Mouse (Mus musculus) neural tube, embryonic 13.5 days (tissue): Measurements from ENCODE around the gene Skp2. TPM values are rescaled to one million over a fixed set of nuclear protein-coding genes. Genes with fewer than 3 reads are reported as not detected.

Experiments used
- ATAC-seq: fragments of 200-750 bp; cut with Nextera tagmentation; 2 replicates; pipeline ENCODE4 v1.8.0; 2017; ENCODE audit warnings: low read depth, mild to moderate bottlenecking, moderate TSS enrichment, moderate library complexity
- H3K27ac ChIP-seq: fragments of 300-500 bp; sonication (generic); replicated peaks from 2 replicates; pipeline ENCODE4 v1.5.1; 2015; ENCODE audit warnings: moderate library complexity, mild to moderate bottlenecking, inconsistent platforms
- H3K27me3 ChIP-seq: fragments of 300-500 bp; sonication (generic); 2 replicates; pipeline ENCODE4 v1.6.1; 2015; ENCODE audit warnings: mild to moderate bottlenecking, inconsistent platforms
- H3K36me3 ChIP-seq: fragments of 300-500 bp; sonication (generic); 2 replicates; pipeline ENCODE4 v1.6.1; 2015; ENCODE audit warnings: mild to moderate bottlenecking, inconsistent platforms
- H3K4me1 ChIP-seq: fragments of 300-500 bp; sonication (generic); replicated peaks from 2 replicates; pipeline ENCODE4 v1.6.1; 2015; ENCODE audit warnings: inconsistent platforms
- H3K4me2 ChIP-seq: fragments of 300-500 bp; sonication (generic); 2 replicates; pipeline ENCODE4 v1.6.1; 2015; ENCODE audit warnings: inconsistent platforms, mild to moderate bottlenecking, moderate library complexity
- H3K4me3 ChIP-seq: fragments of 300-500 bp; sonication (generic); 2 replicates; pipeline ENCODE4 v1.5.1; 2015; ENCODE audit warnings: mild to moderate bottlenecking, inconsistent platforms
- H3K9ac ChIP-seq: fragments of 300-500 bp; sonication (generic); 2 replicates; pipeline ENCODE4 v1.6.1; 2015; ENCODE audit warnings: moderate library complexity, mild to moderate bottlenecking, inconsistent platforms
- H3K9me3 ChIP-seq: fragments of 300-500 bp; sonication (generic); 2 replicates; pipeline ENCODE4 v1.6.1; 2016; ENCODE audit warnings: inconsistent platforms
- WGBS: fragments of 180-500 bp; shearing (Covaris S2); methylation state at CpG from one replicate; pipeline ENCODE4 v1.1.7; 2015; 5-methylcytosine and 5-hydroxymethylcytosine counted together
- polyA plus RNA-seq: library from polyadenylated mRNA; unstranded; fragments of >200 nt; fragmentation: Nextera tagmentation; extraction: Ambion mirVana; gene quantifications from 2 replicates; pipeline ENCODE4 v1.2.1, GENCODE M21; 2015

Skp2 gene
- polyA plus RNA-seq, 1 experiment from 2014 or later = 22.4 TPM

DNA sequence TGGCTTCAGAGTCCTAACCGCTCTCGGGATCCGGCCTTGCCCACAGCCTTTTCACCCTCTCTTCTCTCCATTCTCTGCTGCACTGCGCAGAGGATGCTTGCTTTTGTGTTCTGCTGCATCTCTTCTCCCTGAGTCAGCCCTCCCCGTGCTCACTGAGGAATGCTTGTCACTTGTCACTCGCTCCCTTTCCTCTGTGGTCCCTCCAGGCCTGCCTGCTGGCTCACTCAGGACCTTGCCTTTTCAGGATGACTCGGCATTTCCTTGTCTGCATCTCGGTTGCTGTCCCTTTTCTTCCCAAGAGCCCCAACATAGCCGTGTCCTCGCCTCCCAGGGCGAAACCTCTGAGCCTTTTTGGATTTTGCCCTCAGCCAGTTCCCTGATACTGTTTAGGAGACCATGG is 68.4 kb downstream of the Skp2 start:
- 76% methylated on average over 11 of the region's 11 CpGs for WGBS
- H3K27me3 ChIP-seq = no peaks in the 10 kb centered on the region
- no peak overlapping the region for H3K4me2 ChIP-seq
- ATAC-seq = no peak
- H3K9me3 ChIP-seq = no peaks in the 10 kb centered on the region
- H3K27ac ChIP-seq = no peak overlapping the region
- H3K36me3 ChIP-seq = peaks cover 44% of the 10 kb centered on the region
- 0 out of 2 replicates have a peak overlapping the region, but pooled peaks have one; percentile 17 for H3K9ac ChIP-seq
- H3K4me3 ChIP-seq = no peak overlapping the region
- no peaks in the 10 kb centered on the region for H3K4me1 ChIP-seq

DNA sequence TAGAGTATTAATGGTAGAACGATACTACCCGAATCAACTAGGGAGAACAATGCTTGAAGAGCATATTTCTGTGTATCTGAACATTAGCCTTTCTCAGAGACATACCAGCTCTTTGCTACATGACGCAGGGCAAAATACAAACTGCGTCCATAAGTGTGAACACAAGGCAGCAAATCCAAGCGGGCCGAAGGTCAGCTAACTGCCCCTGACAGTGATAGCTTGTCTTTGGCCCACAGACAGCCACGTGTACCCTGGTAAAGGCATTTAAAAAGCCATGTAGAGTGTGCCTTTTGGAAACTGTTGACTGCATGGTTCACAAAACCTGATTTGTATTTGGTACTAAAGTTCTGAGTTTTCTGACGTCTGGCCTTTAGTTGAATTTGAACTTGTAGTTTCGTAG is 72.5 kb downstream of the Skp2 start:
- Histone ChIP-seq H3K9ac (no peak overlapping the region), H3K36me3 (peaks cover 22% of the 10 kb centered on the region), H3K4me1 (no peaks in the 10 kb centered on the region; the same call in 1 of the 2 replicates), H3K4me2 (no peak overlapping the region), H3K9me3 (no peaks in the 10 kb centered on the region), H3K4me3 (no peak overlapping the region), H3K27ac (no peak overlapping the region), H3K27me3 (no peaks in the 10 kb centered on the region)
- no peak for ATAC-seq
- WGBS = 88% methylated on average over 9 of the region's 9 CpGs

DNA sequence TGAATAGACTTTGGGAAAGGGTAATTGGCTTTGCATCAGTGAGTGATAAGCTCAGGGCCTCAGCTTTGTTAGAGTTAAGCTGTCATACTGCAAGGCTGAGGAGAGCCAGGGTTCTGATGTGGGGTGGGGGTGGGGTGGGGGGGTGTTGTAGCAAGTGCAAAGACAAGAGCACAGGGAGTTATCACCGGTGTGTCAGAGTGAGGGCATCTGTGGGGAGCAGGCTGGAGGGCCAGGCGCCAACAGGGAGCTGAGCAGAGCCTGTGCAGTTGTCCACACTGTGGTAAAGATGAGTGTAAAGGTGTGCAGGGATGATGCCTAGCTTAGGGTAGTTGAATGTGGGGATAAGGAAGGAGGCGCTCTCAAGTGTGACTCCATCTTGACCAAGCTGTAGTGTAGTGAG is 73.9 kb downstream of the Skp2 start:
- Histone ChIP-seq H3K4me3 (no peak overlapping the region), H3K9ac (no peak overlapping the region), H3K9me3 (no peaks in the 10 kb centered on the region), H3K36me3 (peaks cover 10% of the 10 kb centered on the region), H3K4me1 (peaks cover 4% of the 10 kb centered on the region; the same call in 1 of the 2 replicates), H3K27ac (no peak overlapping the region), H3K27me3 (no peaks in the 10 kb centered on the region), H3K4me2 (no peak overlapping the region)
- ATAC-seq = no peak; the same call in 1 of the 2 replicates
- 86% methylated on average over 3 of the region's 3 CpGs for WGBS

DNA sequence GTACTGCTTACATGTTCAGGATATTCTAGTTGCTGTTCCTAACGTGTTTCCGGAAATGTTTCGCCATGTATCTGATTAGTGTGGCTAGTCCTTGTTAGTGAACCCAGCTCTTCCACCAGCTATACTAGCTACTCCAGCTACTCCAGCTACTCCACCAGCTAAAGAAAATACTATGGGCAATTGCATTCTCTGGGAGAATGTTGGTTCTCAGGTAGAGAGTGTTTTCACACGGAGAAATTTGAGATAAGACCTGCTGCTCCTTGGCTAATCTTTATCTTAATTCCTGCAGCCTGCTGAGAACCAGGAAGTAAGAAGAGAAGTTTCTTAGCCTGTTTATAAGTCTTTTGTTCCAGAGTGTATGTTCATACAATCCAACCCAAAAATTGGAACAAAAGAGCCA is 75.0 kb downstream of the Skp2 start:
- H3K27ac ChIP-seq = no peak overlapping the region
- H3K9me3 ChIP-seq = no peaks in the 10 kb centered on the region
- no peak overlapping the region for H3K4me3 ChIP-seq
- H3K9ac ChIP-seq = no peak overlapping the region
- no peak for ATAC-seq
- no peaks in the 10 kb centered on the region for H3K36me3 ChIP-seq
- H3K4me2 ChIP-seq = no peak overlapping the region
- H3K4me1 ChIP-seq = peaks cover 9% of the 10 kb centered on the region
- H3K27me3 ChIP-seq = no peaks in the 10 kb centered on the region
- WGBS = 80% methylated on average over 4 of the region's 4 CpGs

DNA sequence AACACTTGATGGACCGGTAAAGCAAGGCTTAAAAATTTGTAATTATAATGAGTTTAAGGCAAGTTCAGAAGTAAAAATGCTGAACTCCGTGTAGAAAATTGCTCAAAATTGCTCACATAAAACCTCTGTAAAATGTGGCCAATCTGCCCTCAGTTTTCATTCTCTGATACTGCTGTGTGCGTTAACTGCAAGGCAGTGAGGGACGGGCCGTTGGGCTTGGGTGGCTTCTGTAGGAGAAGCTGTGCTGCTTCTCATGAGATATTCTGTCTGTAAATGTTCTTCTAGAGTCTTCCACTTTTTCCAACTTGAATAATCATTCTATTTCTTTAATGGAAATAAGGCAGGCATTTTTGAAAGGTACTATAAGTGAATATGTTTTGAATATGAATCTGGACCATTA is 75.6 kb downstream of the Skp2 start:
- H3K4me2 ChIP-seq = no peak overlapping the region
- peaks cover 15% of the 10 kb centered on the region for H3K4me1 ChIP-seq
- no peak overlapping the region for H3K9ac ChIP-seq
- H3K27me3 ChIP-seq = no peaks in the 10 kb centered on the region
- no peak overlapping the region for H3K4me3 ChIP-seq
- H3K9me3 ChIP-seq = no peaks in the 10 kb centered on the region
- H3K36me3 ChIP-seq = no peaks in the 10 kb centered on the region
- WGBS = 66% methylated on average over 5 of the region's 5 CpGs
- ATAC-seq = no peak
- H3K27ac ChIP-seq = no peak overlapping the region

DNA sequence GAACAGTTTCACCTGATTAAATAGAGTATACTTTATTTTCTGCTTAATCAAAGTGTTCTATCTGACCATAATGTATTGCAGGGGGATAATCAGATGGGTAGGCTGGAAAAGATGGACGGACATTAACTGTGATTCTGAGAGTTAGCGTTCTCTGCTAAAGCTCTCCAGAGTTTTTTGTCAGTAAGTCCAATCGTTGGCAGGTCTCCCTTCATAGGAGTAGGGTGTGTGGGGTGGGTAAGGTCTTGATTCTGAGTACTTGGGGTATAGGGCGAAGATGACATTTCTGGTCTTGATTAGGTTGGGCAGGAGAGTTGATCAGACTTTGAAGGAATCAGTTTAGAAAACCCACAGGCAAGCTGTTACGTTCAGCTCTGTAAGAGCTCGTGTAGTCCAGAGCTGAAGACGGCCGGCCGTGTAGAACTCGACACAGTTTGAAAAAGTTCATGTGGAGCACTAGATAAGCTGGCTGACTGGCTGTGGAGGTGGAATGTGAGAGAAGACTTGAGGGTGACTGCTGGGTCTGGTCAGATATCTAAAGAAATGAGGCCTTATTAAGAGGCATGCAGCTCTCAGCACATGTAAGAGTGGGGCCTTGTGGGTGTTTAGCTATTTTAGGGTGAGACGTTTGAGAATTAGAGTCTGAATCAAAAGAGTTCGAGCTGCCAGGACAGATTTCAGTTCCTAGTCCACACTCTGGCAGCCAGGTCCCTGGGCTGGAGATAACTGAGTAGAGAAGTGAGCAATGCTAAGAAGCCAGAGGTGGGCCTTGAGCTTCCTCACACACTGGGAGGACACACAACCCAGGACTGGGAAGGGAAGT is 76.5 kb downstream of the Skp2 start:
- Histone ChIP-seq H3K4me1 (peaks cover 23% of the 10 kb centered on the region), H3K27ac (no peak overlapping the region), H3K9ac (no peak overlapping the region), H3K4me3 (no peak overlapping the region), H3K36me3 (no peaks in the 10 kb centered on the region), H3K27me3 (no peaks in the 10 kb centered on the region), H3K9me3 (no peaks in the 10 kb centered on the region), H3K4me2 (no peak overlapping the region)
- 90% methylated on average over 12 of the region's 12 CpGs for WGBS
- ATAC-seq = no peak

DNA sequence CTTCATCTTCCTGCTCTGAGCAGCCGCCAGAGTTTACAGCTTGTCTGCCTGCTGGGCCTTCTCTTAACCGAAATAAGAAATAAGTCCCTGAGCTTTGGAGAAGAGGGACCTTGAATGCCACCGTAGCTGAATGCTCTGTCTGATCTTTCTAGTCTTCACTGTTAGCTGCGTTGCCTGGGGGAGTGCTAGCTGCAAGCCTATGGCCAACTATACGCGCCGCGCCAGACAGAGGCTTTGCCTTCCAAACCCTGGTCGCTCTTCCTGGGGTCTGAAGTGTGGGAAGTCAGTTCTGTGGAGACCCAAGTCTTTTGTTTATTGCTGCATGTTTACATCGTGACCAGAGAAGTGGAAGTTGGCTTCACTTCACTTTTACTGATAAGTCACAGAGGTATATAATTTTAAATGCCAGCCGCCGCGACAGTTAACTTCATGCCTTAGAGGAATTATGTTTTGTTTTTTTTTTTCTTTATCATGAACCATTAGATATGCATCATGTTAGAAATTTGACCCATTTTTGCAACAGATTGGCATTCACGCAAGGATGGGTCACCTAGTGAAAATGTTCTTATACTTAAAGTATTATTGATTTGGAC is 79.5 kb downstream of the Skp2 start:
- Histone ChIP-seq H3K27me3 (no peaks in the 10 kb centered on the region), H3K27ac (no peak overlapping the region), H3K4me3 (no peak overlapping the region), H3K9me3 (no peaks in the 10 kb centered on the region), H3K4me1 (peaks cover 39% of the 10 kb centered on the region), H3K36me3 (no peaks in the 10 kb centered on the region), H3K9ac (no peak overlapping the region), H3K4me2 (no peak overlapping the region)
- 75% methylated on average over 14 of the region's 14 CpGs for WGBS
- no peak for ATAC-seq

DNA sequence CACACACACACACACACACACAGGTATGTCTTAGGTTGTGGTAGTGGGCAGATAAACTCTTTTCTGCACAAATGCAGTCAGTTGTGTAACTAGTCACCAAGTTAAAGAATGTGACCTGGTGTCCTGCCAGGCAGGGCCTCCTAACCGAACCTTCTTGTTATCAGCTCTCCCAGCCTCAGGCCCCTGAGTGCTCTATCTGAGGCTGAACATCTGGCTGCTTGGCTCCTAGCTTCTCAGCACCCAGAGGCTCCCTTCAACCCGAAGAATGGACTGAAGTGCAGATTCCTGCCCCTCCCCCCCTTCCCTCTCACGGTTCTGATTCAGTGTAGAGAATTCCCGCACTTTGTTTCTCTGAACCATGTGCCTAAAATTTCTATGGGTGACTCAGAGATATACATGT is 80.6 kb downstream of the Skp2 start:
- 21% methylated on average over 4 of the region's 4 CpGs for WGBS
- H3K4me1 ChIP-seq = peaks cover 47% of the 10 kb centered on the region

DNA sequence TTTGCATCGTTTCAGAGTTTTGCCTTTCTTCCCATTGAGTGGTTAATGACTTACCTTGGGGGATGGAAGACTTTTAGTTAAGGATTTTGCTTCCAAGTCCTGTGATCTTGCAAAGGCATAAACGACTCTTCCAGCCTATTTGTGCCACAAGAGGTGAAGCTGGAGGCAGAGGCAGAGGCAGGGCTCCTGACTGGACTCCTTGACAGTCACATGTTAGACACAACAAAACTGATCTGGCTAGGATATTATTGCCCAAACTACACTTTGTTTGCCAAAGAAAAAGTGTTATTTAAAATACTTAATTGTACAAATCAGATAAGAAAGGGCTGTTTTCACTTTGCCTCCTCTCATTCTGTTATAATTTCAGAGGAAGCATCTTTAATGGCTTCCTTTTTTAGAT is 81.1 kb downstream of the Skp2 start:
- Histone ChIP-seq H3K9ac (no peak overlapping the region), H3K27me3 (no peaks in the 10 kb centered on the region), H3K36me3 (no peaks in the 10 kb centered on the region), H3K9me3 (no peaks in the 10 kb centered on the region), H3K27ac (no peak overlapping the region), H3K4me3 (no peak overlapping the region), H3K4me2 (peak overlapping the region; percentile 66; the same call in 1 of the 2 replicates), H3K4me1 (peaks cover 47% of the 10 kb centered on the region)
- ATAC-seq = no peak
- WGBS = 28% methylated on average over 2 of the region's 2 CpGs

More for the DNA sequence above, 80.6 kb downstream of the Skp2 start:
- Histone ChIP-seq H3K9ac (0 out of 2 replicates have a peak overlapping the region, but pooled peaks have one; percentile 6), H3K27me3 (no peaks in the 10 kb centered on the region), H3K27ac (no peak overlapping the region), H3K4me2 (no peak overlapping the region), H3K4me3 (no peak overlapping the region), H3K36me3 (no peaks in the 10 kb centered on the region), H3K9me3 (no peaks in the 10 kb centered on the region)
- no peak for ATAC-seq

DNA sequence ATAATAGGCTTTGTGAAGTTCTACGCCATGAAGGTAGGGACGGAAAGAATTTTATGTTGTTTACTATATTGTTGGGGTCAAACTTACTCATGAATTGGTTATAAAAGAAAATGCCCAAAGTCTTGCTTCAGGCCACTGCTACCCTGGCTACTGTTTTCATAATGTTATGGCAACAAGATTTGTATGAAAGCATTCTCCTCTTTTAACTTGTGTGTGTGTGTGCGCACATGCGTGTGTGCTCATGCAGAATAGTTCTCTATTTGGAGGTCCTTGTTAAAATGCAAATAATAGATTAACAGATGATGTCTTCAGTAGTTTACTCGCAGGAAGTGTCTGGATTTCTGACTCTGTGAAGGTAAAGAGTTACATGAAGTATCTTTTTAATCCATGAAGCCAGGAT is 81.5 kb downstream of the Skp2 start:
- H3K27me3 ChIP-seq = no peaks in the 10 kb centered on the region
- H3K9me3 ChIP-seq = no peaks in the 10 kb centered on the region
- no peak overlapping the region for H3K27ac ChIP-seq
- peak overlapping the region; percentile 66 for H3K4me2 ChIP-seq
- 0 out of 2 replicates have a peak overlapping the region, but pooled peaks have one; percentile 34 for H3K9ac ChIP-seq
- H3K4me3 ChIP-seq = peak overlapping the region; percentile 92
- ATAC-seq = no peak
- no peaks in the 10 kb centered on the region for H3K36me3 ChIP-seq
- 86% methylated on average over 5 of the region's 5 CpGs for WGBS
- peaks cover 47% of the 10 kb centered on the region for H3K4me1 ChIP-seq

DNA sequence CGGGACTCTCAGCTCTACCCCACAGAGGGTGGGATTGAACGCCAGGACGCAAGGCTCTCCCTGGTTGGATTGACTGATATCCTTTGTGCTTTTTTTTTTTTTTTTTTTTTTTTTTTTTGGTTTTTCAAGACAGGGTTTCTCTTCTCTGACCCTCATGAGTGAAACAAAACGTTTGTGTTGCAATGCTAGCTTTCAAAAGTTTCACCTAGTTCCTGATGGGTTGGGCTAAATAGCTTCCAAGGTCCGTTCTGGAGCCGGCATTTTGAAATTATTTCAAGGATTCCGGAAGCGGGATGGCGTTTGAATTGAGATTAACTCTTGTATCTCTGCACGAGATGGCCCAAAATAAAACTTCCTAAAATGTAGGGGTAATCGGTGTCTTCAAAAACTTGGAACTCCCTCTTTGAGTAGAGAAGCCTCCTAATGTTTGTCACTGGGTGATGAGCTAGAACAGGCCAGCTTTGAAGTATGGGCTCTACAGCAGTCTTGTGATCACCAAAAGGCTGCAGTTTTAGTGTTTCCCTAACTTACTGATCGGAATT is 82.1 kb downstream of the Skp2 start:
- H3K27me3 ChIP-seq = no peaks in the 10 kb centered on the region
- H3K36me3 ChIP-seq = no peaks in the 10 kb centered on the region
- H3K4me3 ChIP-seq = peak overlapping the region; percentile 92
- H3K27ac ChIP-seq = no peak overlapping the region
- peak overlapping the region; percentile 66 for H3K4me2 ChIP-seq
- H3K9ac ChIP-seq = peak overlapping the region; percentile 91; the same call in 1 of the 2 replicates
- WGBS = 58% methylated on average over 12 of the region's 12 CpGs
- H3K9me3 ChIP-seq = no peaks in the 10 kb centered on the region
- ATAC-seq = no peak
- H3K4me1 ChIP-seq = peaks cover 47% of the 10 kb centered on the region

DNA sequence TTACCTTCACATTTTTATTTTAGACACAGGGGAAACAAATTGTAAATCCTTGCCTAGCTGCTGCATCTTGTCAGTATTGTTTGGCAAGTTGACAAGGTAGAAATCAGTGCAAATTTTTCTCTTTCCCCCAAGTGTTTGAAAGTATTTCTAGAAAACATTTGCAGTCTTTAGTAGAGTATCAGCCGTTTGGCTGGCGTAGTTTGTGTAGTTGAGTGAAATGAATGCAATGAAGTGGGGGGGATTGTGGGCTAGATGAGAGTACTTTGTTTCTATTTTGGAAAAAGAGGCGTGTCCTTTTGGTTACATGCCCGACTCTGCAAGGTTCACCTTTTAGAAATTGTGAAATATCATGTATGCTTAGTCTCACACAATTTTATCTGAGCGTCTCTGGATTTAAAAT is 82.6 kb downstream of the Skp2 start:
- WGBS = 43% methylated on average over 5 of the region's 5 CpGs
- Histone ChIP-seq H3K27me3 (no peaks in the 10 kb centered on the region), H3K27ac (no peak overlapping the region), H3K36me3 (no peaks in the 10 kb centered on the region), H3K9me3 (no peaks in the 10 kb centered on the region), H3K4me2 (peak overlapping the region; percentile 66), H3K9ac (peak overlapping the region; percentile 91), H3K4me1 (peaks cover 47% of the 10 kb centered on the region), H3K4me3 (peak overlapping the region; percentile 92)
- ATAC-seq = no peak
